Mouse (Mus musculus) thymus, adult 2 months (tissue): ENCODE measurements around the gene Tgfb2.

Experiments
- CTCF ChIP-seq: fragments of 200-500 bp; IDR thresholded peaks from 2 replicates; pipeline ENCODE4 v1.5.1; 2012; ENCODE audit warnings: mild to moderate bottlenecking, control low read depth, low read length, moderate library complexity, borderline replicate concordance; ENCODE audit not compliant: control insufficient read depth, poor library complexity, insufficient read depth; ENCODE audit errors: extremely low read depth
- POLR2A ChIP-seq: fragments of 200-500 bp; IDR thresholded peaks from 2 replicates; pipeline ENCODE4 v1.6.1; 2012; ENCODE audit warnings: mild to moderate bottlenecking, low read length, control low read depth, moderate library complexity; ENCODE audit not compliant: control insufficient read depth, poor library complexity, insufficient read depth; ENCODE audit errors: extremely low read depth

GRCm38 (mm10) chr1:186675263-186675662 is 30.5 kb downstream of the Tgfb2 start:
- TF ChIP-seq CTCF (no peak), POLR2A (no peak)
